Mouse (Mus musculus): Measurements from ENCODE around the gene Med16.

GRCm38 (mm10) chr10:79877757-79878156 lies 31.0 kb downstream of the Med16 start:
- TF ChIP-seq CTCF (IDR thresholded peaks at IDR 0.05; ENCODE audit: borderline replicate concordance, extremely low read depth, insufficient read depth, insufficient read length) (no peak), POLR2A (IDR thresholded peaks at IDR 0.05; ENCODE audit: borderline replicate concordance, extremely low read depth, insufficient read depth, insufficient read length, poor library complexity, severe bottlenecking) (no peak)
